Mouse (Mus musculus): ENCODE data around the gene Ttc27.

DNA sequence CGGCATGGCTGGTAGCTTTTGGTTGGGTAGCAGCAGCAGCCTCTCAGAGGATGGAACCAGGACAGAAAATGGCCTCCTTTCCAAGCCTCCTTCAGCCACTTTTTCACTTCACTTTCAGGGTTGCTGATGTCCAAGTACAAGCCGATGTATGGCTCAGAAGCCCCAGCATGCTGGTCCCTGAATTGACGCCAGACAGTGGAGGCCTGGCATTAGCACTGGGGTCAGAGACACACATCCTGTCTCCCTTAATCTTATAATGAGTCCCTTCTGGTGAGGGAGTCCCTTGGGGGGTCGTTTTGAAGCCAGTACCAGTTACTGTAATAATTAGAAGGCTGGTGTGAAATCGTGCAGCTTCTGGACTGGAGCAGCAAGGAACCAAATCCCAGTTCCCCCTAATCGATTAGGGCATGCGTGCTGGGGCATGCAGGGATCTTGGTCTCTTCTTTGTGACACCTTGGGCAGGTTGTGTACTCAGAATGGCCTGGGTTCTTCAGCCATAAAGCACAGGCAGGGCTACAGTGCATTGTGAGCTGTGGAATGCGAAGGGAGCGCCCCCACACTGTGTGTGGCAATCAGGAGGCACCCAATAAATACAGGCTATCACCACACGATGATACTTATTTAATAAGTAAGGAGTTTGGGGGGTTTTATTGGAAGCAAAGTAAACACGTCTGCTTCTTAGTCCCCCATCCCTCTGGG lies 171.5 kb downstream of the Ttc27 start:
- TF ChIP-seq MYOG (IDR thresholded peaks at IDR 0.05; ENCODE audit: control insufficient read depth, extremely low read depth, insufficient read length), result no peak
- no peak for TF ChIP-seq CTCF (IDR thresholded peaks at IDR 0.05; ENCODE audit: control insufficient read depth, insufficient read depth, insufficient read length)
- no peak for TF ChIP-seq MAX (IDR thresholded peaks at IDR 0.05)
- TF ChIP-seq MYOD1 (IDR thresholded peaks at IDR 0.05; ENCODE audit: control insufficient read depth, insufficient read length, low read depth), result no peak
- no peak for TF ChIP-seq FOSL1 (IDR thresholded peaks at IDR 0.05; ENCODE audit: insufficient read depth, low read length, poor library complexity, severe bottlenecking)
- TF ChIP-seq USF1 (IDR thresholded peaks at IDR 0.05; ENCODE audit: low read depth), result no peak
- TF ChIP-seq CEBPB (IDR thresholded peaks at IDR 0.05; ENCODE audit: low read depth), result no peak

All from C2C12 (cell line).